Mouse (Mus musculus): ENCODE data around the gene Ehd1. TPM values are rescaled to one million over a fixed set of nuclear protein-coding genes. Genes with fewer than 3 reads are reported as not detected.

Gene Ehd1
- polyA plus RNA-seq, 2 experiments = 38.0 to 81.6 TPM

- Histone ChIP-seq H3K9ac (replicated peaks) (peak overlapping the region; percentile 70), H3K27me3 (ENCODE audit: control insufficient read depth, insufficient read depth, low read length) (no peaks in the 10 kb centered on the region), H3K9me3 (ENCODE audit: control insufficient read depth, low read length) (no peaks in the 10 kb centered on the region), H3K27ac (peak overlapping the region; percentile 96), H3K36me3 (replicated peaks; ENCODE audit: control insufficient read depth, insufficient read depth, low read depth) (peaks cover 54% of the 10 kb centered on the region), H3K4me1 (replicated peaks; ENCODE audit: control insufficient read depth in 2 of 2, insufficient read depth in 2 of 2, low read length in 1 of 2) (peaks cover 92% of the 10 kb centered on the region in 2 experiments), H3K4me3 (ENCODE audit: insufficient read depth in 1 of 2, low read depth in 2 of 2, low read length in 2 of 2) (no peak overlapping the region; a peak in 1 of 4 replicates), H3K4me2 (ENCODE audit: low read depth) (peak overlapping the region; percentile 77)
- DNase-seq (ENCODE audit: low read depth in 3 of 3, low spot score in 3 of 3) = no peak
- 10% methylated on average over 5 of the region's 5 CpGs for WGBS (ENCODE audit: insufficient replicate concordance)
- ATAC-seq (ENCODE audit: insufficient read depth) = 0 out of 2 replicates have a peak, but pooled peaks have one; percentile 13
- TF ChIP-seq CTCF (IDR thresholded peaks at IDR 0.05; ENCODE audit: low read depth) (no peak), EP300 (IDR thresholded peaks at IDR 0.05; ENCODE audit: low read depth) (no peak)
Measured at GRCm38 (mm10) chr19:6283001-6283400, 6.5 kb downstream of the Ehd1 start.

GRCm38 (mm10) chr19:6284502-6284901 lies 8.0 kb downstream of the Ehd1 start:
- ATAC-seq (ENCODE audit: insufficient read depth) = peak; percentile 77
- peak overlapping the region in 1 of 2 experiments; percentile 36; a peak in 2 of 4 replicates for H3K4me3 ChIP-seq (ENCODE audit: insufficient read depth in 1 of 2, low read depth in 2 of 2, low read length in 2 of 2)
- H3K9ac ChIP-seq (replicated peaks) = peak overlapping the region; percentile 70

DNA sequence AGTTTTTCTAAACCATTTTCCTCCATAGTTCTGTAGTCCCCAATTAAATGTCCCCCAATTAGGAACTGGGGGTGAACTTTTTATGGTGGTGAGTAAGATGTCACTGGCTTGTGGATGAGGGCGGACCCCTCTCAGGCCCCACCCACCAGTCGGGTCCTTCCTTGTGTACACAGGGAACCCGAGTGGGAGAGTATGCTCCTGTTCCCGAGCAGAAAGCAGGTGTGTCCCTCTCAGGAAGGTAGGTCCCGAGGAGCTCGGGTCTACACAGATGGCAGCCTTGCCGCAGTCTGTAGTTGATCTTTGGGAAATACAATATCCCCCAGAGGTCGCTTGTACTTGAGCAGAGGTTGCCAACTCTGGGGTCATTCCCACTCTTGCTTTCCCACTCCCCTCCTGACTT lies 8.7 kb downstream of the Ehd1 start:
- peaks cover 52% of the 10 kb centered on the region for H3K36me3 ChIP-seq (replicated peaks; ENCODE audit: control insufficient read depth, insufficient read depth, low read depth)

More at GRCm38 (mm10) chr19:6284502-6284901, 8.0 kb downstream of the Ehd1 start:
- no peak for TF ChIP-seq CTCF (IDR thresholded peaks at IDR 0.05; ENCODE audit: low read depth)
- TF ChIP-seq EP300 (IDR thresholded peaks at IDR 0.05; ENCODE audit: low read depth) = peak; percentile 80
- H3K9me3 ChIP-seq (ENCODE audit: control insufficient read depth, low read length) = no peaks in the 10 kb centered on the region
- peak; percentile 73 to 79 (median 76) for DNase-seq (ENCODE audit: low read depth in 3 of 3, low spot score in 3 of 3)
- H3K27me3 ChIP-seq (ENCODE audit: control insufficient read depth, insufficient read depth, low read length) = no peaks in the 10 kb centered on the region
- peaks cover 55% of the 10 kb centered on the region for H3K36me3 ChIP-seq (replicated peaks; ENCODE audit: control insufficient read depth, insufficient read depth, low read depth)
- peak overlapping the region; percentile 77 for H3K4me2 ChIP-seq (ENCODE audit: low read depth)
- peak overlapping the region; percentile 96 for H3K27ac ChIP-seq
- H3K4me1 ChIP-seq (replicated peaks; ENCODE audit: control insufficient read depth in 2 of 2, insufficient read depth in 2 of 2, low read length in 1 of 2) = peaks cover 85 to 88% of the 10 kb centered on the region in 2 experiments
- WGBS (ENCODE audit: insufficient replicate concordance) = 7% methylated on average over 12 of the region's 12 CpGs

GRCm38 (mm10) chr19:6285632-6286433 lies 9.3 kb downstream of the Ehd1 start:
- H3K9me3 ChIP-seq (ENCODE audit: control insufficient read depth, low read length) = no peaks in the 10 kb centered on the region
- no peaks in the 10 kb centered on the region for H3K27me3 ChIP-seq (ENCODE audit: control insufficient read depth, insufficient read depth, low read length)
- WGBS (ENCODE audit: insufficient replicate concordance) = 22% methylated on average over 7 of the region's 7 CpGs
- H3K9ac ChIP-seq (replicated peaks) = peak overlapping the region; percentile 70
- DNase-seq (ENCODE audit: low read depth in 3 of 3, low spot score in 3 of 3) (no peak), ATAC-seq (ENCODE audit: insufficient read depth) (peak; percentile 58)
- peaks cover 46% of the 10 kb centered on the region for H3K36me3 ChIP-seq (replicated peaks; ENCODE audit: control insufficient read depth, insufficient read depth, low read depth)
- TF ChIP-seq EP300 (IDR thresholded peaks at IDR 0.05; ENCODE audit: low read depth) (peak; percentile 59), CTCF (IDR thresholded peaks at IDR 0.05; ENCODE audit: low read depth) (0 out of 2 replicates have a peak, but pooled peaks have one; percentile 5)
- H3K4me3 ChIP-seq (ENCODE audit: insufficient read depth in 1 of 2, low read depth in 2 of 2, low read length in 2 of 2) = peak overlapping the region; percentile 1 to 36; a peak in 2 of 4 replicates
- peaks cover 84 to 87% of the 10 kb centered on the region in 2 experiments for H3K4me1 ChIP-seq (replicated peaks; ENCODE audit: control insufficient read depth in 2 of 2, insufficient read depth in 2 of 2, low read length in 1 of 2)
- H3K4me2 ChIP-seq (ENCODE audit: low read depth) = peak overlapping the region; percentile 77
- peak overlapping the region; percentile 96 for H3K27ac ChIP-seq

More for the DNA sequence above, 8.7 kb downstream of the Ehd1 start:
- DNase-seq (ENCODE audit: low read depth in 3 of 3, low spot score in 3 of 3) = no peak
- Histone ChIP-seq H3K4me1 (replicated peaks; ENCODE audit: control insufficient read depth in 2 of 2, insufficient read depth in 2 of 2, low read length in 1 of 2) (peaks cover 85 to 88% of the 10 kb centered on the region in 2 experiments), H3K4me2 (ENCODE audit: low read depth) (peak overlapping the region; percentile 77), H3K9me3 (ENCODE audit: control insufficient read depth, low read length) (no peaks in the 10 kb centered on the region), H3K9ac (replicated peaks) (peak overlapping the region; percentile 70), H3K27ac (peak overlapping the region; percentile 96), H3K27me3 (ENCODE audit: control insufficient read depth, insufficient read depth, low read length) (no peaks in the 10 kb centered on the region), H3K4me3 (ENCODE audit: insufficient read depth in 1 of 2, low read depth in 2 of 2, low read length in 2 of 2) (peak overlapping the region in 1 of 2 experiments; percentile 36; a peak in 1 of 4 replicates)
- TF ChIP-seq EP300 (IDR thresholded peaks at IDR 0.05; ENCODE audit: low read depth) = no peak
- TF ChIP-seq CTCF (IDR thresholded peaks at IDR 0.05; ENCODE audit: low read depth) = no peak
- 24% methylated on average over 8 of the region's 8 CpGs for WGBS (ENCODE audit: insufficient replicate concordance)
- ATAC-seq (ENCODE audit: insufficient read depth) = peak; percentile 23; the same call in 1 of the 2 replicates

Data from liver, embryonic 14.5 days (tissue).